Mouse (Mus musculus): ENCODE results near the gene Cep68. TPM values are rescaled to one million over a fixed set of nuclear protein-coding genes. Genes with fewer than 3 reads are reported as not detected.

Cep68 gene
- polyA plus RNA-seq, 1 experiment from 2014 or later = 34.1 TPM

Other genes with a start within 250 kb of the Cep68 start
- gene Actr2, start 136.5 kb downstream of the Cep68 start, polyA plus RNA-seq (2016; fragmentation: Nextera tagmentation; extraction: Ambion mirVana) = 104 and 111 TPM in 2 replicates
- 208 and 216 TPM in 2 replicates for gene Rab1a, start 48.0 kb downstream of the Cep68 start, polyA plus RNA-seq (2016; fragmentation: Nextera tagmentation; extraction: Ambion mirVana)
- 15.3 and 15.7 TPM in 2 replicates for gene Slc1a4, start 83.3 kb upstream of the Cep68 start, polyA plus RNA-seq (2016; fragmentation: Nextera tagmentation; extraction: Ambion mirVana)